Mouse (Mus musculus) neural tube, embryonic 15.5 days (tissue): ENCODE measurements around the gene Dpp9. TPM values are rescaled to one million over a fixed set of nuclear protein-coding genes. Genes with fewer than 3 reads are reported as not detected.
A peak's percentile ranks its signal among the peaks of the same experiment; 100 is the strongest.

Experiments
- ATAC-seq: fragments of 200-750 bp; cut with Nextera tagmentation; 2 replicates; pipeline ENCODE4 v1.8.0; 2017; ENCODE audit warnings: mild to moderate bottlenecking, moderate TSS enrichment, moderate library complexity; ENCODE audit not compliant: low FRiP score
- H3K27ac ChIP-seq: fragments of 300-500 bp; sonication (generic); replicated peaks from 2 replicates; pipeline ENCODE4 v1.5.1; 2015; ENCODE audit warnings: mild to moderate bottlenecking, inconsistent platforms
- H3K27me3 ChIP-seq: fragments of 300-500 bp; sonication (generic); replicated peaks from 2 replicates; pipeline ENCODE4 v1.6.1; 2015; ENCODE audit warnings: inconsistent platforms
- H3K36me3 ChIP-seq: fragments of 300-500 bp; sonication (generic); 2 replicates; pipeline ENCODE4 v1.6.1; 2015; ENCODE audit warnings: inconsistent platforms
- H3K4me1 ChIP-seq: fragments of 300-500 bp; sonication (generic); 2 replicates; pipeline ENCODE4 v1.6.1; 2015; ENCODE audit warnings: inconsistent platforms
- H3K4me2 ChIP-seq: fragments of 300-500 bp; sonication (generic); 2 replicates; pipeline ENCODE4 v1.6.1; 2015; ENCODE audit warnings: inconsistent platforms, mild to moderate bottlenecking, moderate library complexity
- H3K4me3 ChIP-seq: fragments of 300-500 bp; sonication (generic); replicated peaks from 2 replicates; pipeline ENCODE4 v1.5.1; 2015; ENCODE audit warnings: mild to moderate bottlenecking, inconsistent platforms
- H3K9ac ChIP-seq: fragments of 300-500 bp; sonication (generic); replicated peaks from 2 replicates; pipeline ENCODE4 v1.6.1; 2015; ENCODE audit warnings: mild to moderate bottlenecking, inconsistent platforms
- H3K9me3 ChIP-seq: fragments of 300-500 bp; sonication (generic); replicated peaks from 2 replicates; pipeline ENCODE4 v1.6.1; 2016; ENCODE audit warnings: inconsistent platforms
- WGBS: fragments of 180-500 bp; shearing (Covaris S2); methylation state at CpG from one replicate; pipeline ENCODE4 v1.1.7; 2015; ENCODE audit warnings: mixed read lengths; 5-methylcytosine and 5-hydroxymethylcytosine counted together
- polyA plus RNA-seq: library from polyadenylated mRNA; unstranded; fragments of >200 nt; fragmentation: Nextera tagmentation; extraction: Ambion mirVana; gene quantifications from 2 replicates; pipeline ENCODE4 v1.2.1, GENCODE M21; 2015

The Dpp9 gene
- polyA plus RNA-seq, 1 experiment from 2014 or later: 22.4 TPM

DNA sequence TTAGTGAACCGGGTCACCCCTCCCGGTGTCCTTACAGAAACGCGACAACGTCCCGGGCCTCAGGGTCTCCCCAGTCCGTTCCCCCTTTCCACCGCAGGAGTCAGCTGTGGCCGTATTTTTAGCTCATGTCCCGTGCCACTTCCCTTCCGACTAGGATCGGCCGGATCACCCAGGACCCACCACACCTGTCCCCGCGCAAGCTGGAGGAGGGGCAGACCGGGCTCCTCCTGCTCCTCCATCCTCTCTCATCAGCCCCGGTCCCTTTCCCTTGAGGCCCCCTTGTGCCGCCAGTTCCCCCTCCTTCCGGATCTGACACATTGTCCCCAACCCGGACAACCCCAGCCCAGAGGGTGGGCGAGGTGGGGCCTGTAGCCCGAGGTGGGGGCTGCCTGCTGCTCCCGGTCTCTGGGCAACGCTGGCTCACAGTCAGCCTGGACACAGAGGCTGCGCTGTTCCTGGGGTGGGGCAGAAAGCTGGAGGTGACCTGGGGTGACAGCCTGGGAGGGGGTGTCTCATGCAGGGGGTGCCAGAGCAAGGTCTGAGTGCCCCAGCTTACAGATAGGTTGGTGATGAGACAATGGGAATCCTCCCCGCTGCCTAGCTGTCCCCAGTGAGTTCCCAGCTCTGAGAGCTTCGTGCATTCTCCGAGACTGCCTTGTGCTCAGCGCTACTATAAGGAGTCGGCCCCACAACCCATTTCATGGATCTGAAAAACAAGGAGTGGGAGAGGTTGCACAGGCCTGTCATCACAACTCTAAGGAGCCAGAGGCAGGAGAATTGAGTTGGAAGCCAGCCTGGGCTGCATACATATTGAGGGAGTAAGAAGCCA is 69.7 kb downstream of the Dpp9 start:
- under 1% methylated on average over 30 of the region's 30 CpGs for WGBS
- ATAC-seq: peak; percentile 51
- Histone ChIP-seq H3K9ac (peak overlapping the region; percentile 55), H3K4me3 (peak overlapping the region; percentile 40), H3K4me2 (peak overlapping the region; percentile 82), H3K27me3 (peaks cover 53% of the 10 kb centered on the region), H3K4me1 (peaks cover 20% of the 10 kb centered on the region), H3K27ac (no peak overlapping the region), H3K36me3 (no peaks in the 10 kb centered on the region), H3K9me3 (no peaks in the 10 kb centered on the region)

- Histone ChIP-seq H3K36me3 (no peaks in the 10 kb centered on the region), H3K27me3 (peaks cover 53% of the 10 kb centered on the region), H3K9me3 (no peaks in the 10 kb centered on the region), H3K4me3 (peak overlapping the region; percentile 40), H3K4me2 (peak overlapping the region; percentile 82), H3K27ac (no peak overlapping the region), H3K4me1 (peaks cover 15% of the 10 kb centered on the region), H3K9ac (peak overlapping the region; percentile 55)
- 0 out of 2 replicates have a peak, but pooled peaks have one; percentile 25 for ATAC-seq
- WGBS: 20% methylated on average over 9 of the region's 9 CpGs
Measured at GRCm38 (mm10) chr17:56148280-56148679, 70.4 kb downstream of the Dpp9 start.

DNA sequence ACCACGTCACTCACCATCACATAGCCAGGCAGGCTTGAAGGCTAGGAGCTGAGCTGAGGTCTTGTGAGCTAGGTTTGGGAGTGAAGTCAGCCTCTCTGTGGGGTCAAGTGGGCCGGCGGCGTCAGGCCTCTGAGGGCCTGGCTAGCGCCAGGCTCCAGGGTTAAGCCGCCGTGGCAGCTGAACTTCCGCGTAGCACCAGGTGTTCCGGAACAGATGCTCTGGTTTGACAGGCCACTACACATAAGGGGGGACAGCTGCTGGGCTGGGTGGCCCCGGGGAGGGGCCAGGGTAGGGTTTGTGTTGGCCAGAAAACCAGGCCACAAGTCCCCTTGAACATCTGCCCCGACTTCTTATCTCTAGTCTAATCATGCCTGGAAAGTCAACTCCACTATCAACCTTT is 71.3 kb downstream of the Dpp9 start:
- Histone ChIP-seq H3K36me3 (no peaks in the 10 kb centered on the region), H3K4me3 (no peak overlapping the region), H3K27me3 (peaks cover 48% of the 10 kb centered on the region), H3K4me1 (peaks cover 18% of the 10 kb centered on the region), H3K9ac (no peak overlapping the region), H3K4me2 (no peak overlapping the region), H3K27ac (no peak overlapping the region), H3K9me3 (no peaks in the 10 kb centered on the region)
- ATAC-seq: no peak
- WGBS: 61% methylated on average over 12 of the region's 12 CpGs

GRCm38 (mm10) chr17:56146131-56146530 is 72.6 kb downstream of the Dpp9 start:
- peaks cover 31% of the 10 kb centered on the region for H3K4me1 ChIP-seq
- peaks cover 47% of the 10 kb centered on the region for H3K27me3 ChIP-seq
- H3K4me2 ChIP-seq: no peak overlapping the region
- WGBS: 14% methylated on average over 9 of the region's 9 CpGs
- no peaks in the 10 kb centered on the region for H3K9me3 ChIP-seq
- no peak overlapping the region for H3K27ac ChIP-seq
- ATAC-seq: no peak
- no peaks in the 10 kb centered on the region for H3K36me3 ChIP-seq
- H3K9ac ChIP-seq: no peak overlapping the region
- H3K4me3 ChIP-seq: no peak overlapping the region

DNA sequence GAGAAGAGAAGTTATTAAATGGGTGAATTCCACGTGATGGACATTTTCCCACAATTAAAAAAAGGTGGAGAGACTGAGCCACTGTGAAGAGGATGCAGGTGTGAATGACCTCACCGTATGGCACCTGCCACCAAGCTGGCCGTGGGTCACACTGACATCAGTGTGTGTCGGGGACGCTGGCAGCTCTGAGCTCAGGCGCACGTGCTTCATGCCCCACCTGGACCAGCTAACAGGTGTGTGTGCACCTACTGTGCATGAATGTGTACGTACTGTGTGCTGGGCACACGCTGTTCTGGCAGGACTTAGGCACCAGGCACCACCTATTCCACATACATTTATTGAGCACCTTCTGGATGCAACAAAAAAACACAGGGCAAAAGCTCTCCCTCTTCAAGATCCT is 74.2 kb downstream of the Dpp9 start:
- ATAC-seq: no peak
- Histone ChIP-seq H3K4me2 (no peak overlapping the region), H3K27ac (no peak overlapping the region), H3K9me3 (no peaks in the 10 kb centered on the region), H3K27me3 (peaks cover 36% of the 10 kb centered on the region), H3K9ac (no peak overlapping the region), H3K36me3 (no peaks in the 10 kb centered on the region), H3K4me1 (peaks cover 34% of the 10 kb centered on the region), H3K4me3 (no peak overlapping the region)
- WGBS: 81% methylated on average over 9 of the region's 9 CpGs

GRCm38 (mm10) chr17:56141702-56142605 is 76.8 kb downstream of the Dpp9 start:
- Histone ChIP-seq H3K36me3 (no peaks in the 10 kb centered on the region), H3K4me1 (peaks cover 46% of the 10 kb centered on the region), H3K9ac (peak overlapping the region; percentile 42), H3K4me2 (peak overlapping the region; percentile 73), H3K27me3 (peaks cover 17% of the 10 kb centered on the region), H3K27ac (no peak overlapping the region), H3K4me3 (peak overlapping the region; percentile 47), H3K9me3 (no peaks in the 10 kb centered on the region)
- ATAC-seq: peak; percentile 65
- WGBS: under 1% methylated on average over 36 of the region's 47 CpGs

DNA sequence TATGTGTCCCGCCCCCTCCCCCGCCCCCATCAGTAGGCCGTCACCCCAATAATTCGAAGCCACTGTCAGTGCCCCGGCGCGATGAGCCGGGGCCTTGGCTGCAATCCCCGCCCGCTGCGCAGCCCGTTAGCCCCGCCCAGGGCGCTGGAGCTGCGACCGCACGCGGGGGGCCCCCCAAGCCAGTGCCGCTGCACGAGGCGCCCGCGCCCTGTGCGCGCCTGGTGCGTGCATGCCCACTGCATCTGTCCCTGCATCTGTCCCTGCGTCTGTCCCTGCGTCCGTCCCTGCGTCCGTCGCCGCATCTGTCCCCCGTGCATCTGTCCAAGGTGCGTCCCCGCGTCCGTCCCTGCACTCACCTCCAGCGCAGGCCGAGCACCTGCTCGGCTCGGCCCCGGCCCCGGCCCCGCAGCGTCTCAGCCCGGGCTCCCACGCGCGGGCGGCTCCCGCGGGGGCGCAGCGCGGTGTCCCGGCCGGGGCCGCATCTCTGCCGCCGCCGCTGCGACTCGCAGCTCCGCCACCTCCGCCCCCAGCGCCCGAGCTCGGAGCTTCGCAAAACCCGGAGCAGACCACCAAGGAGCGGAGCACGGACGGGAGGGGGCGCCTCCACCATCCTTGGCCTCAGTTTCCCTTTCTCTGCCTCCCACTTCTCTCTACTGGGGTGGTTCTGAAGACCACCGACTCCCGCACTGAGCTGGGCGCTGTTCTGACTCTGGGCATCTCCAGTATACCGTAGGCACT is 78.7 kb downstream of the Dpp9 start, which contains the start of gene Sema6b:
TSS of gene Sema6b (minus strand) at position 486 of the 738 bp plus-strand sequence.
- H3K4me2 ChIP-seq: peak within 1 kb of the TSS; percentile 76
- H3K27me3 ChIP-seq: peaks cover 8% of the 10 kb centered on the region
- WGBS: 1% methylated on average over 79 of the region's 79 CpGs
- no peaks in the 10 kb centered on the region for H3K36me3 ChIP-seq
- peak within 1 kb of the TSS; percentile 90 for H3K4me3 ChIP-seq
- peak within 1 kb of the TSS; percentile 84 for H3K27ac ChIP-seq
- peaks cover 55% of the 10 kb centered on the region for H3K4me1 ChIP-seq
- no peaks in the 10 kb centered on the region for H3K9me3 ChIP-seq
- H3K9ac ChIP-seq: peak within 1 kb of the TSS; percentile 91
- peak; percentile 55 for ATAC-seq

- Histone ChIP-seq H3K27me3 (peaks cover 8% of the 10 kb centered on the region), H3K36me3 (no peaks in the 10 kb centered on the region), H3K4me2 (peak overlapping the region; percentile 76), H3K4me3 (peak overlapping the region; percentile 90), H3K9me3 (no peaks in the 10 kb centered on the region), H3K27ac (peak overlapping the region; percentile 84), H3K9ac (peak overlapping the region; percentile 91), H3K4me1 (peaks cover 62% of the 10 kb centered on the region)
- WGBS: 5% methylated on average over 21 of the region's 21 CpGs
- peak; percentile 43 for ATAC-seq
Measured at GRCm38 (mm10) chr17:56139355-56139754, 79.3 kb downstream of the Dpp9 start.

GRCm38 (mm10) chr17:56137839-56138613 is 80.7 kb downstream of the Dpp9 start:
- Histone ChIP-seq H3K27me3 (peaks cover 8% of the 10 kb centered on the region), H3K9ac (peak overlapping the region; percentile 23; the same call in 1 of the 2 replicates), H3K36me3 (no peaks in the 10 kb centered on the region), H3K9me3 (no peaks in the 10 kb centered on the region), H3K4me2 (peak overlapping the region; percentile 76), H3K27ac (no peak overlapping the region), H3K4me1 (peaks cover 75% of the 10 kb centered on the region), H3K4me3 (peak overlapping the region; percentile 90)
- ATAC-seq: no peak
- 20% methylated on average over 25 of the region's 25 CpGs for WGBS
